Comparison of ENCODE assay signal across 12 mouse cellular contexts in the genomic region with DNA sequence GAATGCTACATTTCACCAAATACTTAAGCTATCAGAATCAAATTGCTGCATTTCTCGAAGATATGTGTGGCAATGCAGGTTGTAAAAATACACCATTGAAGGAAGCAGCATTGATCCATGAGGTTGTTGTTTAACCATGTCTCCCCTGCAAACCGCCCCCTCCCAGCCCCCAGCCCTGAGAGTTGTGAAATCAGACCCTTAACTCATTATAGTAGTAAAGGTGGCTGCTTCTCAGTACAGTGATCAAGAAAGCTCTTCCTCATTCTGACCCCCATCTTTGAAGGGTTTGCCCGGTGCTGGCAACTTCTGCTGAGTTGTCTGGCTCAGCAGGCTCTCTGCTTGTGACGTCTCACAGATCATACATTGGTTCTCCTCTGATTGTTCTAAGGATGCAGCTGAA.
"Had no signal": no experiment of that assay in that cellular context is flagged by ENCODE, and none has a peak within 500 bp of the region (broad histone marks: within the 10 kb centered on the region; RNA-seq: fewer than 3 reads in every experiment).

No protein-coding gene starts in this region.

- H3K9me3 ChIP-seq: limb, embryonic 12.5 days; midbrain, embryonic 13.5 days had no signal

- H3K27me3 ChIP-seq: limb, embryonic 12.5 days; midbrain, embryonic 13.5 days had no signal

- H3K4me2 ChIP-seq: limb, embryonic 12.5 days; midbrain, embryonic 13.5 days had no signal

- H3K36me3 ChIP-seq: limb, embryonic 12.5 days; midbrain, embryonic 13.5 days had no signal

- H3K4me1 ChIP-seq: limb, embryonic 12.5 days; midbrain, embryonic 13.5 days had no signal

- ATAC-seq: intestine, postnatal 0 days; lung, postnatal 0 days; midbrain, embryonic 13.5 days had no signal

- H3K4me3 ChIP-seq: layer of hippocampus, adult 2 months; limb, embryonic 12.5 days; midbrain, embryonic 13.5 days had no signal

- H3K27ac ChIP-seq: layer of hippocampus, adult 2 months; limb, embryonic 12.5 days; midbrain, embryonic 13.5 days had no signal

- H3K9ac ChIP-seq: limb, embryonic 12.5 days; midbrain, embryonic 13.5 days had no signal

- DNase-seq: kidney, postnatal 10 days; kidney, postnatal 4 days; layer of hippocampus, postnatal 36 days; lung, adult 18-20 months; lung, postnatal 36 days; right cerebral cortex, postnatal 25 days; thymus, postnatal 4 days had no signal
